Mouse (Mus musculus) stomach, embryonic 14.5 days (tissue): Measurements from ENCODE around the gene Ccdc191. TPM values are rescaled to one million over a fixed set of nuclear protein-coding genes. Genes with fewer than 3 reads are reported as not detected.
A peak's percentile ranks its signal among the peaks of the same experiment; 100 is the strongest.

Source experiments
- ATAC-seq: fragments of 200-750 bp; cut with Nextera tagmentation; 2 replicates; pipeline ENCODE4 v1.8.0; 2017; ENCODE audit warnings: low read depth, moderate TSS enrichment; ENCODE audit not compliant: insufficient number of reproducible peaks, insufficient read depth, low FRiP score
- H3K27ac ChIP-seq: fragments of 300-500 bp; sonication (generic); 2 replicates; pipeline ENCODE4 v1.5.1; 2014; ENCODE audit warnings: mild to moderate bottlenecking, low read length, moderate library complexity, mixed read lengths
- H3K27me3 ChIP-seq: fragments of 300-500 bp; sonication (generic); 2 replicates; pipeline ENCODE4 v1.6.1; 2014; ENCODE audit warnings: low read length, control low read depth, mixed read lengths; ENCODE audit not compliant: control insufficient read depth, insufficient read depth
- H3K36me3 ChIP-seq: fragments of 300-500 bp; sonication (generic); 2 replicates; pipeline ENCODE4 v1.6.1; 2014; ENCODE audit warnings: mild to moderate bottlenecking, control low read depth, low read length, moderate library complexity, mixed read lengths; ENCODE audit not compliant: control insufficient read depth, insufficient read depth
- H3K4me1 ChIP-seq: fragments of 300-500 bp; sonication (generic); 2 replicates; pipeline ENCODE4 v1.6.1; 2014; ENCODE audit warnings: low read length, control low read depth, mixed read lengths; ENCODE audit not compliant: control insufficient read depth, insufficient read depth
- H3K4me2 ChIP-seq: fragments of 300-500 bp; sonication (generic); replicated peaks from 2 replicates; pipeline ENCODE4 v1.6.1; 2014; ENCODE audit warnings: low read depth, low read length, control low read depth
- H3K4me3 ChIP-seq: fragments of 300-500 bp; sonication (generic); 2 replicates; pipeline ENCODE4 v1.5.1; 2014; ENCODE audit warnings: low read depth, low read length, control low read depth
- H3K9ac ChIP-seq: fragments of 300-500 bp; sonication (generic); replicated peaks from 2 replicates; pipeline ENCODE4 v1.6.1; 2014; ENCODE audit warnings: low read depth, mild to moderate bottlenecking, control low read depth, low read length, moderate library complexity, mixed read lengths
- H3K9me3 ChIP-seq: fragments of 300-500 bp; sonication (generic); 2 replicates; pipeline ENCODE4 v1.6.1; 2016; ENCODE audit warnings: low read depth, low read length, control low read depth; ENCODE audit not compliant: control insufficient read depth
- WGBS: fragments of 180-500 bp; shearing (Covaris S2); extraction: QIAGEN DNeasy Blood & Tissue Kit; methylation state at CpG from one replicate; pipeline ENCODE4 v1.1.7; 2014; 5-methylcytosine and 5-hydroxymethylcytosine counted together
- polyA plus RNA-seq: library from polyadenylated mRNA; unstranded; fragments of >200 nt; fragmentation: Nextera tagmentation; extraction: Ambion mirVana; gene quantifications from 2 replicates; pipeline ENCODE4 v1.2.1, GENCODE M21; 2014

The Ccdc191 gene
- 8.9 and 10.7 TPM in 2 replicates for polyA plus RNA-seq

DNA sequence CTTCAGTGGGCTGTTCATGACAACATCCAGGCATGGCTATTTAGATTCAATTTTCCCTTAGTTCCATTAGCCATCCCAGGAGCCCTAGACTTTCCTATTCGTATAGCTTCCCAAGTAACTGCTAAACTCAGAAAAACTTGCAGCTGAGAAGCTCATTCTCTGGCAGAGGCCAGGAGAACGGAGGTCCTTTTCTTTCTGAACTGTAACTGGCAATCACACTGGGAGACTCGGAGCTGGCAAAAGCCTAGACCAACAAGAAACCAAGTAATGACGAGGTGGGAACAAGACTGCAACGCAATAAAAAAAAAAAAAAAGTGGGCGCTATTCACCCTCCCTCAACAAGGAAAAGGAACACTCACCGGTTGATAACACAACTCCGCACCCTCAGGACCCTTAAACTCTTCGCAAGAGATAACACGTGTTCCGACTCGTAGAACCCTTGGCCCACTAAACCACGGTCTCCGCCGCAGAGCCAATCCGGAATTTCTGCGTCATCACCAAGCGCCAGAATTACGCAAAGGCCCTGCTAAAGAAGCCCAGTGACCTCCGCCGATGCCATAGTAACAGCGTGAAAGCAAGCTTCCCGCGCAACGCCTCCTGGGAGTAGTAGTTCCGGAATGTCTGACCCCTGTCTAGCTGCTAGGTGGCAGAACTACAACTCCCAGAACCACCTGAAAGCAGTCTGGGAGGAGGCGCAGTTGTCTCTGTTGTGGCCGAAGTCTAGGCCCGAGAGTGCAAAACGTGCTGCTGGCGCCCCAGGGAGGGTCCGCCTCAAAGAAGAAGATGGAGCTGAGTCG is at the start of gene Ccdc191:
Ccdc191 (plus strand) TSS at position 593 of the 797 bp plus-strand sequence.
- no peaks in the 10 kb centered on the region for H3K27me3 ChIP-seq
- H3K27ac ChIP-seq = peak within 1 kb of the TSS; percentile 49; the same call in 1 of the 2 replicates
- peaks cover 6% of the 10 kb centered on the region for H3K4me1 ChIP-seq
- peak; percentile 100 for ATAC-seq
- no peaks in the 10 kb centered on the region for H3K36me3 ChIP-seq
- peak within 1 kb of the TSS; percentile 62 for H3K9ac ChIP-seq
- H3K4me2 ChIP-seq = peak within 1 kb of the TSS; percentile 63
- peak within 1 kb of the TSS; percentile 50 for H3K4me3 ChIP-seq
- no peaks in the 10 kb centered on the region for H3K9me3 ChIP-seq
- under 1% methylated on average over 33 of the region's 33 CpGs for WGBS

DNA sequence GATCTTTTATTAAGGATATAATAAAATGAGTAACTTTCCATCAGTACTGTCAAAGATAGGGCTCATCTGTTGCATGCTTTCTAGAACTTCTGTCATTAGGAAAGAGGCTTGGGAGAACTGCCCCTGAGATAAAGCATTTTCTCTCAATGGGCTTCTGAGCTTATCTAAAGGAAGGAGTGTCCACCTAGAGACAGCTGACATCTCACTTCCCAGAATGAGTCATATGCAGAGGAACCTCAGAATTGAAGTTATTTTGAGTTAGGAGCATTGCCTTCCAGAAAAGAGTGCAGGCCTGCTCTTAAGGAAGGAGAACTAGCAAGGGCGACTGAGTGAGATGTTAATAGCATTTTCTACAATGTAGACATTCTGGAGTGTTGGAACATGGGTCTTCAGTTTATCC is 48.4 kb upstream of the Ccdc191 start:
- Histone ChIP-seq H3K9me3 (no peaks in the 10 kb centered on the region), H3K36me3 (no peaks in the 10 kb centered on the region), H3K4me3 (no peak overlapping the region), H3K4me1 (no peaks in the 10 kb centered on the region), H3K27me3 (no peaks in the 10 kb centered on the region), H3K27ac (no peak overlapping the region), H3K9ac (no peak overlapping the region), H3K4me2 (no peak overlapping the region)
- 85% methylated on average over 1 of the region's 1 CpGs for WGBS
- no peak for ATAC-seq

DNA sequence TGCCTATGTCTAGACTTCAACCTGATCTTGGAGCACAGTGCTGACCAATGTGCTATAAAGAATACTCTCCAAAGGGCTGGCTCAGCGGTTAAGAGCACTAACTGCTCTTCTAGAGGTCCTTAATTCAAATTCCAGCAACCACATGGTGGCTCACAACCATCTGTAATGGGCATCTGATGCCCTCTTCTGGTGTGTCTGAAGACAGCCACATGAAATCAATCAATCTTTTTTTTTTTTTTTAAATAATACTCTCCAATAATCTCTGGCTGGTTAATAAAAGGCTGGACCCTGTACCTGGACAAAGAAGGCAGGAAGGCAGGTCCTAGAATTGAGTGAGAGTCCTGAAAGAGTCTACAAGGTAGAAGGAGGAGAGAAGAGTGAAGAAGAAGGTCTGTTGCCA is 39.8 kb upstream of the Ccdc191 start:
- Histone ChIP-seq H3K9me3 (no peaks in the 10 kb centered on the region), H3K4me3 (no peak overlapping the region), H3K27ac (no peak overlapping the region), H3K4me2 (no peak overlapping the region), H3K36me3 (no peaks in the 10 kb centered on the region), H3K27me3 (no peaks in the 10 kb centered on the region), H3K4me1 (no peaks in the 10 kb centered on the region), H3K9ac (no peak overlapping the region)
- ATAC-seq = no peak
- WGBS = 63% methylated on average over 1 of the region's 1 CpGs

DNA sequence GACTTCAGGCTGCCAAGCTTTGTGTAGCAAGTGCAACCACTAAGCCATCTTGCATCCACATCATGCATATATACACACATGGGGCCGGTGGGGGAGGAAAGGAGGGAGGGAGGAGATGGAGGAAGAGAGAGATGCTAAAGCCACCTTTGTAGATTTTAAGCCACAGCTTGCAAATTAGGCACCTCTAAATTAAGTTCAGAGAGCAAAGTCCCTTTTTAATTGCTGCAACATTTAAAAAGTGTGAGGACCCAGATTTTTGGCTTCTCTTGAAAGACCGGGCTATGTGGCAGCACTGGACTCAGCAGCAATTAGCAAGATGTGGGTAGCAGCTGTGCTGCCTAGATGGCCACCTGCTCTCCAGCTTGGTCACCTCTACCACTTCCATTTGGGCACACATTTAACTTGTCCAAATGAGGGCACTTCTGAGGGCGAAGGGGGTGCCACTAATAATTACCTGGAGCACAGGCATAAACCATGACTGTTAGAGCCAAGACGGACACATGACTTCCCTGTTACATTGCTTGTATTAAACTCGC is 30.6 kb upstream of the Ccdc191 start:
- no peaks in the 10 kb centered on the region for H3K9me3 ChIP-seq
- H3K9ac ChIP-seq = no peak overlapping the region
- WGBS = 89% methylated on average over 5 of the region's 5 CpGs
- no peaks in the 10 kb centered on the region for H3K4me1 ChIP-seq
- no peak overlapping the region for H3K4me2 ChIP-seq
- no peak overlapping the region for H3K4me3 ChIP-seq
- peaks cover 17% of the 10 kb centered on the region for H3K36me3 ChIP-seq
- no peak overlapping the region for H3K27ac ChIP-seq
- no peak for ATAC-seq
- no peaks in the 10 kb centered on the region for H3K27me3 ChIP-seq

DNA sequence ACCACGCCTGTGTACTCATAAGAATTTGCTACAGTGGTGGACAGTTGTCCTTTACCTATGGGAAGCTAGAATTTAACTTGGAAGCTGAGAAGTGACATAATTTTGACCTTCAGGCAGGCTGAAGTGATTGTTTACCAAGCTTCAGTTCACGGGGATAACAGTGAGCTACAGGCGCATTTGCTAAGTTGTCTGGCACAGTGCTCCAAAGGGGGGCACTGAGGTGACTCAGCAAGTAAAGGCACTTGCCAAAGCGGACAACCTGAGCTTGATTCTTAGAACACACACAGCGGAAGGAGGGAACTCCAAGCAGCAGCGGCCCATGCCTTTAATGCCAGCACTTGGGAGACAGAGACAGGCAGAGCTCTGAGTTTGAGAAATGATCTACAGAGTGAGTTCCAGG is 29.0 kb upstream of the Ccdc191 start:
- Histone ChIP-seq H3K36me3 (peaks cover 21% of the 10 kb centered on the region), H3K4me3 (no peak overlapping the region), H3K4me1 (no peaks in the 10 kb centered on the region), H3K27me3 (no peaks in the 10 kb centered on the region), H3K9me3 (no peaks in the 10 kb centered on the region), H3K4me2 (no peak overlapping the region), H3K27ac (no peak overlapping the region), H3K9ac (no peak overlapping the region)
- WGBS = 68% methylated on average over 6 of the region's 6 CpGs
- no peak for ATAC-seq

DNA sequence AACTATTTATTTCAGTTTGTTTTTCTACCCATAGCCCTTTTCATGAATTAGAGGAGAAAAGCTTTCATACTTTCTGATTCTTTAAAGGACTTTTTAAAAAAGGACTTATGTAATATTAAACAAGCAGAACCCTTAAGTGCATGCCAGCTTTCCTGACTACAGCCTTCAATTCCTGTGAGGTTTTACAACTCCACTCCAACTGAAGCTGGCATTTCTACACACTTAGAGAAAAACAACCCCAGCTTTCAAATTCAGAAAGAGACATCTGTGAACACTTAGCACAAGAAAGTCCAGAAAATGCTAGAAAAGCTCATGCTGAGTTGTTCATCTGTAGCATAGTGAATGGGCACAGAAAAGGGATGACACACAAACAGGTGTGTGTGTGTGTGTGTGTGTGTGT is 19.8 kb upstream of the Ccdc191 start:
- H3K36me3 ChIP-seq = peaks cover 30% of the 10 kb centered on the region
- H3K4me1 ChIP-seq = no peaks in the 10 kb centered on the region
- ATAC-seq = no peak
- H3K9me3 ChIP-seq = no peaks in the 10 kb centered on the region
- no peak overlapping the region for H3K27ac ChIP-seq
- H3K4me2 ChIP-seq = no peak overlapping the region
- H3K9ac ChIP-seq = no peak overlapping the region
- H3K27me3 ChIP-seq = no peaks in the 10 kb centered on the region
- no peak overlapping the region for H3K4me3 ChIP-seq

DNA sequence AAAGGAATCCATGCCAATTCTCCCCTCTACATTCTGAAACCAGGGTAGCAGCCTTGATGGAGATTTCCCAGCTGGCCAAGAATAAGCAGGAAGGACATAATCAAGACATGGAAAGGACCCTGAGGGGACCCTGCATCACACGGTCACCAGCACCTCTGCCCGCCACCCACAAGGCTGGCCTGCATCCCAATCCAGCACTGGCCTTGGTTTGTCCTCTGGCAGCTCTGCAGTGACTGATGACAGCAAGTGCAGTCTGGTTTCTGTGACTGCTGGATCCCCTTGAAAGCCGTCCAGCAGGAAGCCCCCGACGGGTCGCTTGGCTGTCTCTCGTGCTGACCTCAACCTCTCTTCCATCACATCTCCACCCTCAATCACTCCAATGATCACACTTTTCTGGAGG is 18.2 kb upstream of the Ccdc191 start:
- no peaks in the 10 kb centered on the region for H3K9me3 ChIP-seq
- H3K36me3 ChIP-seq = peaks cover 40% of the 10 kb centered on the region
- H3K9ac ChIP-seq = no peak overlapping the region
- no peak for ATAC-seq
- H3K4me3 ChIP-seq = no peak overlapping the region
- no peaks in the 10 kb centered on the region for H3K27me3 ChIP-seq
- H3K4me2 ChIP-seq = no peak overlapping the region
- WGBS = 79% methylated on average over 7 of the region's 7 CpGs
- H3K4me1 ChIP-seq = no peaks in the 10 kb centered on the region
- no peak overlapping the region for H3K27ac ChIP-seq

DNA sequence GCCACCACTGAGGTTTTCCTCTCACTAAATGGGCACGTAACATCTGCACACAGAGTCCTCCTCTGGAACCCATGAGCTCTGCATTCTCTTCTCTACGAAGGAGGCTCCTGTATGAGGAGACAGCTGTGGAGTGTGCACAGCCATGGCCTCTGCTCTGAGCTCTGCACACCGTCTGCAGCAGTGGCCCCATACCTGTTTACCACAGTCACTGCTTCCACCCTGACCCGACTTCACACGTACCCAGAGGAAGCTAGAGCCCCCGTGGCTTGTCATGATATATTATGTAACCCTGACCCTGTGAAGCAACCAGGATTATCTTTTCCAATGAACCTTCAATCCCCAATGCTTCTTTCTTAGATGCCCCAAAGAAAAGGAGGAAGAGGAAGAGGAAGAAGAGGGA is 9.8 kb upstream of the Ccdc191 start:
- Histone ChIP-seq H3K9me3 (no peaks in the 10 kb centered on the region), H3K4me1 (no peaks in the 10 kb centered on the region), H3K4me3 (no peak overlapping the region), H3K9ac (no peak overlapping the region), H3K4me2 (no peak overlapping the region), H3K27me3 (no peaks in the 10 kb centered on the region), H3K27ac (no peak overlapping the region), H3K36me3 (peaks cover 22% of the 10 kb centered on the region)
- 80% methylated on average over 6 of the region's 6 CpGs for WGBS
- ATAC-seq = no peak
